Mouse (Mus musculus): ENCODE data around the gene Crygs.
"Not testable (repeated sequence)": the region's sequence is repeated elsewhere in the genome, so short reads cannot be mapped to it uniquely, and the experiment has no call there.

Gene Crygs

GRCm38 (mm10) chr16:22782686-22783085 lies 28.7 kb downstream of the Crygs start:
- DNase-seq: no peak

DNA sequence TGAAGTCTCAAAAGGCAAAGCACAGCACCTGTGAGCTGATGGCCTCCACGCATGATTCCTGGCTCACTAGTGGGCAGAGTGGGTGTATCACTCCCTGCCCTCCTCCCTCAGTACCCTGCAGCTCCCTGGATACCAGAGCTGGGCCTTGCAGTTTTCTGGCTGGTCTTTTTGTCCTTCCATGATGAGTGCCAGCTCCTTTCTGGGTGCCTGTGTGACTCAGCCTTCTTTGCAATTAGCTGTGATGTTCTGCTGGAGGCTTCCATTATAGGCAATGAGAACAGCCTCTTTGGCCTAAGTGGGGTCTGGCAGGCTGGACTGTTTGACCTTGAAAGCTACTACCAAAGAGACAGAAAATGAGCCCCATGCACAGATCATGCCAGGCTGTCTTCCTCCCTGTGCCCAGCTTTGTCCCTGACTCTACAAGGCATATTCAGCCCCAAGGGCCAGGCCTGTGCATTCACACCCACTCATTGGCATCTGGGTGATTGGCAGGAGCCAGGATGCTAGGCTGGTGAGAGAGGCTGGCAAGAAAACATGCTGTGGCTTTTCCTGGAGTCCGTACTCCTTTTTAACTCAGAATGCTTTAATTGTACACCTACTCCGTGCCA lies 32.0 kb downstream of the Crygs start:
- no peak for DNase-seq

DNA sequence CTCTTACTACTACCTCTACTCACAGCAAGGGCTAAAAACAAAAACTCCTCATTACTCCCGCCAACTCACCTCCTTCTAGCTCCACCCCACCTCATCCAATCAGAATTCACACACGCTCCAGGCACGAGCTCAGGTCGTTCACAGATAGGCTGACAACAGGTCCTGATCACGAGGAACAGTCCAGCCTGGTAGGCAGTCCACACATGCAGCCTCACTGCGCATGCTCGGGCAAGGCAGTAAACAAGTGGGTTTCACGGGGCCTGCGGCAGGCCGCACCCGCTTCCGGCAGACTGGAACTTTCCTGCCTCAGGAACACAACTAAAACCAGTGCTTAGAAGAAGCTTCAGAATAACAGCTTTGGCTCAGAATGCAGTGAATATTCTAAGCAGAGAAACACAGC lies 33.1 kb downstream of the Crygs start:
- DNase-seq: not testable (repeated sequence)

- DNase-seq: no peak
Observed at GRCm38 (mm10) chr16:22775471-22775985, 35.8 kb downstream of the Crygs start.

DNA sequence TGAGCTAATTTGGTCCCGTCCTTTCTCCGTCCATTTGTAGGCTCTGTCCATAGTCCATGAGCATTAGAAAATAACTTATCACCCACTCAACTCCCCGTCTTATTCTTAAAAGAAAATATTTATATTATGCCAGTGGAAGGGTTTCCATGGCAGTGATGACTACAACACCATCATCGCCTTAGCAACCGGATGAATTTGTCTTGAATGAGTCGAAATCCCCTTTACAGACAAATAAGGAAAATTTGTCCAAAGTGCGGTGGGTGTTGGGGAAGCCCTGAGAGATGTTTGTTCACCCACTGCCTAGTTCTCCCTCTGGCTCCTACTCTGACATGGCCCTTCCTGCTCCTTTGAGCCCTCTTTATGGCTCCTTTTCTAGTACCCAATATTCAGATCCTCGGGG lies 42.7 kb downstream of the Crygs start:
- no peak for DNase-seq

DNA sequence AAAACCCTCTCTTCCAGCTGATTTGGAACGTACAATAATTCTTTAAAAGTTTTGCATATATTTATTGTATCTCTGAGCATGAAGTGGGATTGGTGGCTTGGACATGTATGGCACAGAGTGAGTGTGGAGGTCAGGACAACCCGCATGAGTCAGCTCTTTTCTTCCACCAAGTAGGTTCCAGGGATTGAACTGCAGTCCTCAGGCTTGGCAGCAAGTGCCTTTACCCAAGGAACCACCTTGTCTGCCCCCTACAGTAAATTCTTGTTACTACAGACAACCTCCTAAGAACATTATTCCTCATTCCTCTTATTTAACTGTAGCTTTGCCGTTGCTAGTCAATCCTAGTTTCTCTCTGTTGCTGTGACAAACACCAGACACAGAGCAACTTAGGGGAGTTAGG lies 44.0 kb downstream of the Crygs start:
- DNase-seq: no peak

- no peak for DNase-seq
Observed at GRCm38 (mm10) chr16:22766738-22767211, 44.6 kb downstream of the Crygs start.

DNA sequence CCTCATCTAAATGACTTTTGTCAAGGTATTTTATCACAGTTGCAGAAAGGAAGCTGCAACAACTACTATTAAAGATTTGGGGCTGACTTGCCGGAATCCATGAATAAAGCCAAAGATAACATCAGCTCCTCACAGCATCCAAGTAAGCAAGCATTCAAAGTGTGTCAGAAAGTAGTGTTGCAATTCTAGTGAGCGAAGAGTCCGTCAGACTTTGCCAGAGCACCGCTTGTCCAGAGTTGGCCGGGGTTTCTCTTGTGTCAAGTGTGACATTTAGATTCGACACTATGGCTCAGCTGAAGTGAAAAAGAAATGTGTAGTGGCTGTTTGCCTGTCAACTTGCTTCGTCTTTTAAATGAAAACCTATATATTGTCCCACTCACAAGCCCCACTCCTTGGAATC lies 45.8 kb downstream of the Crygs start:
- DNase-seq: no peak

Data from thymus, postnatal 4 days (tissue).